Mouse (Mus musculus) liver, embryonic 16.5 days (tissue): ENCODE results near the gene Safb2. TPM values are rescaled to one million over a fixed set of nuclear protein-coding genes. Genes with fewer than 3 reads are reported as not detected.

ENCODE experiments used
- ATAC-seq: fragments of 200-750 bp; cut with Nextera tagmentation; 2 replicates; pipeline ENCODE4 v1.8.0; 2017; ENCODE audit warnings: low read depth, mild to moderate bottlenecking, moderate number of reproducible peaks, moderate library complexity
- H3K27ac ChIP-seq: fragments of 300-500 bp; sonication (generic); 2 replicates; pipeline ENCODE4 v1.5.1; 2014; ENCODE audit warnings: mild to moderate bottlenecking, low read length
- H3K27me3 ChIP-seq: fragments of 300-500 bp; sonication (generic); 2 replicates; pipeline ENCODE4 v1.6.1; 2014; ENCODE audit warnings: low read depth, low read length, mixed read lengths; ENCODE audit not compliant: control insufficient read depth, insufficient read depth
- H3K36me3 ChIP-seq: fragments of 300-500 bp; sonication (generic); 2 replicates; pipeline ENCODE4 v1.6.1; 2014; ENCODE audit warnings: mild to moderate bottlenecking; ENCODE audit not compliant: control insufficient read depth, insufficient read depth
- H3K4me1 ChIP-seq: fragments of 300-500 bp; sonication (generic); 2 replicates; pipeline ENCODE4 v1.6.1; 2014; ENCODE audit warnings: low read depth, low read length, mixed read lengths; ENCODE audit not compliant: control insufficient read depth
- H3K4me2 ChIP-seq: fragments of 300-500 bp; sonication (generic); 2 replicates; pipeline ENCODE4 v1.6.1; 2014; ENCODE audit warnings: low read depth, low read length, mixed read lengths
- H3K4me3 ChIP-seq: fragments of 300-500 bp; sonication (generic); 2 replicates; pipeline ENCODE4 v1.5.1; 2014; ENCODE audit warnings: low read depth, mild to moderate bottlenecking, low read length
- H3K9ac ChIP-seq: fragments of 300-500 bp; sonication (generic); 2 replicates; pipeline ENCODE4 v1.6.1; 2014; ENCODE audit warnings: low read depth, low read length
- H3K9me3 ChIP-seq: fragments of 300-500 bp; sonication (generic); replicated peaks from 2 replicates; pipeline ENCODE4 v1.6.1; 2016; ENCODE audit warnings: low read length; ENCODE audit not compliant: control insufficient read depth
- WGBS: fragments of 180-500 bp; shearing (Covaris S2); extraction: QIAGEN DNeasy Blood & Tissue Kit; methylation state at CpG from one replicate; pipeline ENCODE4 v1.1.7; 2014; ENCODE audit not compliant: insufficient replicate concordance; 5-methylcytosine and 5-hydroxymethylcytosine counted together
- polyA plus RNA-seq: library from polyadenylated mRNA; unstranded; fragments of >200 nt; fragmentation: Nextera tagmentation; extraction: Ambion mirVana; gene quantifications from 2 replicates; pipeline ENCODE4 v1.2.1, GENCODE M21; 2015

The Safb2 gene
- polyA plus RNA-seq, 1 experiment from 2014 or later: 28.8 TPM

- Histone ChIP-seq H3K9ac (no peak overlapping the region), H3K4me3 (no peak overlapping the region), H3K27ac (no peak overlapping the region), H3K4me2 (no peak overlapping the region), H3K27me3 (no peaks in the 10 kb centered on the region), H3K36me3 (peaks cover 19% of the 10 kb centered on the region), H3K4me1 (peaks cover 2% of the 10 kb centered on the region), H3K9me3 (no peaks in the 10 kb centered on the region)
- no peak for ATAC-seq
- WGBS: 16% methylated on average over 3 of the region's 3 CpGs
These were observed 25.9 kb downstream of the Safb2 start for GRCm38 (mm10) chr17:56558448-56558847.

GRCm38 (mm10) chr17:56554122-56554551, 30.2 kb downstream of the Safb2 start, which contains the start of gene Gm20219:
Gm20219 (minus strand) TSS chr17:56554387.
- ATAC-seq: peak; percentile 48
- no peak within 1 kb of the TSS for H3K4me2 ChIP-seq
- no peaks in the 10 kb centered on the region for H3K36me3 ChIP-seq
- H3K4me1 ChIP-seq: no peaks in the 10 kb centered on the region; the same call in 1 of the 2 replicates
- no peak within 1 kb of the TSS for H3K27ac ChIP-seq
- no peaks in the 10 kb centered on the region for H3K27me3 ChIP-seq
- no peaks in the 10 kb centered on the region for H3K9me3 ChIP-seq
- no peak within 1 kb of the TSS for H3K9ac ChIP-seq
- no peak within 1 kb of the TSS for H3K4me3 ChIP-seq
- WGBS: 75% methylated on average over 20 of the region's 20 CpGs

- no peaks in the 10 kb centered on the region for H3K36me3 ChIP-seq
- no peak overlapping the region for H3K27ac ChIP-seq
- no peak overlapping the region for H3K4me3 ChIP-seq
- ATAC-seq: no peak
- H3K4me1 ChIP-seq: no peaks in the 10 kb centered on the region
- H3K27me3 ChIP-seq: no peaks in the 10 kb centered on the region
- no peak overlapping the region for H3K9ac ChIP-seq
- H3K4me2 ChIP-seq: no peak overlapping the region
- no peaks in the 10 kb centered on the region for H3K9me3 ChIP-seq
- WGBS: 51% methylated on average over 5 of the region's 5 CpGs
These were observed 31.5 kb downstream of the Safb2 start for GRCm38 (mm10) chr17:56552781-56553363.

- Histone ChIP-seq H3K27ac (no peak overlapping the region), H3K27me3 (no peaks in the 10 kb centered on the region), H3K9ac (no peak overlapping the region), H3K4me1 (no peaks in the 10 kb centered on the region), H3K4me3 (no peak overlapping the region), H3K36me3 (no peaks in the 10 kb centered on the region), H3K4me2 (no peak overlapping the region), H3K9me3 (no peaks in the 10 kb centered on the region)
- WGBS: 72% methylated on average over 6 of the region's 6 CpGs
- no peak for ATAC-seq
These were observed 32.4 kb downstream of the Safb2 start for GRCm38 (mm10) chr17:56551841-56552581.

- no peaks in the 10 kb centered on the region for H3K4me1 ChIP-seq
- H3K36me3 ChIP-seq: no peaks in the 10 kb centered on the region
- H3K9ac ChIP-seq: no peak overlapping the region
- no peak overlapping the region for H3K4me3 ChIP-seq
- no peaks in the 10 kb centered on the region for H3K27me3 ChIP-seq
- WGBS: 68% methylated on average over 12 of the region's 12 CpGs
- no peaks in the 10 kb centered on the region for H3K9me3 ChIP-seq
- ATAC-seq: no peak
- no peak overlapping the region for H3K27ac ChIP-seq
- no peak overlapping the region for H3K4me2 ChIP-seq
These were observed 33.5 kb downstream of the Safb2 start for GRCm38 (mm10) chr17:56550784-56551475.

- H3K27me3 ChIP-seq: no peaks in the 10 kb centered on the region
- WGBS: 60% methylated on average over 4 of the region's 4 CpGs
- no peak overlapping the region for H3K4me3 ChIP-seq
- H3K27ac ChIP-seq: no peak overlapping the region
- no peak overlapping the region for H3K4me2 ChIP-seq
- no peaks in the 10 kb centered on the region for H3K4me1 ChIP-seq
- no peak overlapping the region for H3K9ac ChIP-seq
- no peaks in the 10 kb centered on the region for H3K9me3 ChIP-seq
- no peak for ATAC-seq
- H3K36me3 ChIP-seq: no peaks in the 10 kb centered on the region
These were observed 35.7 kb downstream of the Safb2 start for GRCm38 (mm10) chr17:56548605-56549105.

GRCm38 (mm10) chr17:56547846-56548604, 36.4 kb downstream of the Safb2 start:
- WGBS: 66% methylated on average over 9 of the region's 9 CpGs
- no peaks in the 10 kb centered on the region for H3K9me3 ChIP-seq
- no peaks in the 10 kb centered on the region for H3K36me3 ChIP-seq
- no peak overlapping the region for H3K27ac ChIP-seq
- H3K27me3 ChIP-seq: no peaks in the 10 kb centered on the region
- no peaks in the 10 kb centered on the region for H3K4me1 ChIP-seq
- H3K9ac ChIP-seq: no peak overlapping the region
- no peak for ATAC-seq
- H3K4me2 ChIP-seq: no peak overlapping the region
- no peak overlapping the region for H3K4me3 ChIP-seq

- 67% methylated on average over 17 of the region's 17 CpGs for WGBS
- H3K36me3 ChIP-seq: no peaks in the 10 kb centered on the region
- H3K27me3 ChIP-seq: no peaks in the 10 kb centered on the region
- H3K9ac ChIP-seq: no peak overlapping the region
- H3K4me3 ChIP-seq: no peak overlapping the region
- H3K27ac ChIP-seq: no peak overlapping the region
- H3K4me2 ChIP-seq: no peak overlapping the region
- ATAC-seq: no peak
- no peaks in the 10 kb centered on the region for H3K4me1 ChIP-seq
- no peaks in the 10 kb centered on the region for H3K9me3 ChIP-seq
These were observed 37.1 kb downstream of the Safb2 start for GRCm38 (mm10) chr17:56547116-56547845.
